Mouse (Mus musculus) brain, adult 10 weeks (tissue): ENCODE data around the gene Dph6. TPM values are rescaled to one million over a fixed set of nuclear protein-coding genes. Genes with fewer than 3 reads are reported as not detected.

Source experiments
- polyA plus RNA-seq: library from polyadenylated mRNA; stranded (reverse); fragments of 350-450 nt; fragmentation: Illumina TruSeq; extraction: RNeasy Lipid Tissue Mini Kit (QIAGEN cat#74804); gene quantifications from one replicate; pipeline ENCODE4 v1.2.3, GENCODE M21; 2015; ENCODE audit warnings: low read depth, low replicate concordance

The Dph6 gene
- polyA plus RNA-seq: 16.5 TPM

GRCm38 (mm10) chr2:114654365-114655239 is at the start of gene Dph6:
TSS of gene Dph6 (minus strand) at chr2:114654964.

